Mouse (Mus musculus) cerebellum, adult 2 months (tissue): ENCODE measurements around the gene Cyp2c39.

Experiments used
- CTCF ChIP-seq: fragments of 200-500 bp; IDR thresholded peaks from 2 replicates; pipeline ENCODE4 v1.5.1; 2011; ENCODE audit warnings: low read depth, mild to moderate bottlenecking, control low read depth, low read length, moderate library complexity, borderline replicate concordance; ENCODE audit not compliant: insufficient read depth
- POLR2A ChIP-seq: fragments of 200-500 bp; IDR thresholded peaks from 2 replicates; pipeline ENCODE4 v1.6.1; 2011; ENCODE audit warnings: low read length, control low read depth, borderline replicate concordance; ENCODE audit not compliant: insufficient read depth

GRCm38 (mm10) chr19:39463923-39464322, 46.7 kb upstream of the Cyp2c39 start:
- TF ChIP-seq CTCF = no peak
- no peak for TF ChIP-seq POLR2A
